Mouse (Mus musculus): Measurements from ENCODE around the gene Tenm3.

The Tenm3 gene

DNA sequence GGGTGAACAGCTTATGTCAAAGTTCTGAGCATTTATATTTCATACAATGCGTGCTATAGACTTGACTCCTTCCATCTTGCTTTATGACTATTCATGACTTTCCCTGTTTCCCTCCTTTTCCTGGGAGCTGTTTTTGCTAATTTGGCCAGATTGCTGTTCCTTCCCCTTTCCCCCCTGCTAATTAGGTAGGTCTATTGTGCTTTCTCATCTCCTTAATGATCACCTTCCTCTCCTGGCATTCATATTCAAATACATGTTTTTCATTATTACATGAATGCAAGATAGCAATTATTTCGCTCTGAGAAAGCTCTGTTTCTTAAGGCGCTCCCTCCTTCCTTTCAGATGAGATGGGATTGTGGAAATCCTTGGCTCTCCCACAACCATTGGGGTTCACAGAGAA, 178.6 kb downstream of the Tenm3 start:
- DNase-seq (ENCODE audit: low spot score in 2 of 2), result no peak

DNA sequence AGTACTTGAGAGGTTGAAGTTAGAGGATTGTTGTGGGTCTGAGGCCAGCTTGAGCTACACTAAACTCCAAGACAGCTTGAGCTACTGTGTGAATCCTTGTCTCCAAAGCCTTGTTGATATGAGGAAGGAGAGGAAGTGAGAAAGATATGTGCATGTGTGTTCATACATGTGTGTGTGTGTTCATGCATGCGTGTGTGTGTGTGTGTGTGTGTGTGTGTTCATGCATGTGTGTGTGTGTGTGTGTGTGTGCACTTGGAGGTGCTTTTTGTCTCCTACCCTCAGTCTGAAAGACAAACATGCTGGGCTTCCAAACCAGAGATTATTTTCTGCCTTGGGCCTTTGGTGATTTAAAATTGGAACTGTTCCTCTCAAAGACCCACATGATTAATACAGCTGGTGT, 184.5 kb downstream of the Tenm3 start:
- no peak for DNase-seq (ENCODE audit: low spot score in 2 of 2)

DNA sequence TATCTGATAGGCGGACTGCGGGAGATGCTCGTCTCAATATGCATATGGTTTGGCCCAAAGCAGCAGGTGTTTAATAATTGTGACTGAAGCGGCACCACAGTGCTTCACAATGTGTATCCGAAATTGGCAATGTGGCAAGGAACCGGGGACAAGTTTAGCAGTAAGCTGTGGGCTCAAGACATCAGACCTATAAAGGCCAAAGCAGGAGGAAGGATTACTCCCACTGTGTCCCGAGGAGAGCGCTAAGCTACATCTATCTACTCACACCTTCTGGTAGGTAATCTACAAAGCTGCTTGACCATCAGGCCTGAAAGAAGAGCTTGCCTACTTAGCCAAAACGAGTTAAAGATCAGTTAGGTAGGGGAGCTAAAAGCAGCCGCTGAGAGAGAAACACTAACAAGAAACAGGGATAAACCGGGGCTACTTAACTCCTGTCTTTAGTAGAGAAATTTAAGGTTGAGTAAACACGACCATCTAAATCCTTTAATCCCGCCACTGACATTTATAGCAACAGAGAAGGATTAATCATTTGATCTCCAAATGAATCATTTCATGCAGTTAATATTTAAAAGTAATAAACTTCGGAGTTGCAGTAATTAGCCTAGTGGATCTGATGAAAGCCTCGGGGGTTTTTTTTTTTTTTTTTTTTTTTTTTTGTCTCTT, 188.2 kb downstream of the Tenm3 start:
- no peak for DNase-seq (ENCODE audit: low spot score in 2 of 2)

DNA sequence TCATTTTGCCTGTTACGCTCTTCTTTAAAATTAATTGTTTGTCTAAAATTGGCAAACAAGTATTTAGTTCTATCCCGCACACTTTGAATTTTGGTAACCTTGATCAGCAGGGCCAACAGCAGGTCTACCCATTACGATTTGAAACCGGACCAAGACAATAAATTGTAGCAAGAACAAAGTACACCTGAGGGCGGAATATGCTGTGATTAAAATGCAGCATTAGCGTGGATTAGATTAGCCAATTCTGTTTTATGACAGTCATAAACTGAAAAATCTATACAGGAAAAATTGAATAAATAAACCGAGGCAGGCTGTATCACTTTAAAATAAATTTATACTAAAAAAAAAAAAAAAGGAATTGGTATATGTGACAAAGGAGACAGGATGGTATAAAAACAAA, 193.9 kb downstream of the Tenm3 start:
- DNase-seq (ENCODE audit: low spot score in 2 of 2), result no peak

DNA sequence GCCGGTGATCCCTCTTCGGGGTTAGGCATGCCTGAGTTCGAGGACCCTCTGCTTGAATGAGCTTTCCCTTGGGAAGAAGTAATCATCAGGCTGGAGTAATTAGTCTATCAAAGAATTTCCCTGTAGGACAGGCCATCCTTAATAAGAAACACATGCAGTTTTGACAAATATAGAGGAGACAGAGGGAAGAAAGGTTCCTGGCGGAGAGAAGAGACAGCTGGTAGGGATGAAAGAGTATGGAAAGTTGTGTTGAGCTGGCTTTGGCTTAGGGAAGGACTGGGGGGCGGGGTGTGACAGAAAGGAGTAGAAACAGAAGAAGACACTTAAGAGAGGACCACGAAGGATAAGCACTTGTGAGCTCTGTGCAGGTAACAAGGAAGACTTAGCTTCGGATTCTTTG, 194.3 kb downstream of the Tenm3 start:
- DNase-seq (ENCODE audit: low spot score in 2 of 2), result no peak

DNA sequence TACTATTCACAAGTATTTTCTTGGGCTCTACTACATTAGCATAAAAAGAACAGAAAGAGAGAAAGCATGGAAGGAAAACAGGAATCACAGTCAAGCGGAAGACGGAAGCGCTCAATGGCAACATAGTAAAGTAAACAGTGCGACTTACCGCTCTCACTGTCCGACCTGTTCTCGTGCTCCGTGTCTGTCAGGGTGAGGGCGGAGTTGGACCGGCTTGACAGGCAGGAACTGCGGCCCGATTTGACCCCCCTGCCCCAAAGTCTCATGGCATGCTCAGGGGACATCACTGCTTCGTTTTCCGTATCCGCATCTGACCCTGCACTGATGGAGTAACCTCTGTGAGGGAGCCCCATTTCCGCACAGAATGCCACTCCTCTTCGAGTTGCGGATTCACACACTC, 197.6 kb downstream of the Tenm3 start:
- DNase-seq (ENCODE audit: low spot score in 2 of 2), result peak in 1 of 2 experiments; percentile 4

DNA sequence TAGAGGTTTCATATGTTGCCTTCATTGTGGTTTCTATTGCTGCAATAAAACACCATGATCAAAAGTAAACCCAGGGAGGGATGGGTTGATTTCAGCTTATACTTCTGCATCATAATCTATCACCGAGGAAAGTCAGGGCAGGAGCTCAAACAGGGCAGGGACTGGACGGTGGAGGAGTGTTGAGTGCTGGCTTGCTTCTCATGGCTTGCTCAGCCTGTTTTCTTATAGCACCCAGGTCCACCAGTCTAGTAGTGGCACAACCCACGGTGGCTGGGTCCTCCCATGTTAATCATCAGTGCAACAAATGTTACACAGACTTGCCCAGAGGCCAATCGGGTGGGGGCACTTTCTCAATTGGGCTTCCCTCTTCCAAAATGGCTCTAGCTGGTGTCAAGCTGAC, 205.6 kb downstream of the Tenm3 start:
- DNase-seq (ENCODE audit: low spot score in 2 of 2), result no peak

DNA sequence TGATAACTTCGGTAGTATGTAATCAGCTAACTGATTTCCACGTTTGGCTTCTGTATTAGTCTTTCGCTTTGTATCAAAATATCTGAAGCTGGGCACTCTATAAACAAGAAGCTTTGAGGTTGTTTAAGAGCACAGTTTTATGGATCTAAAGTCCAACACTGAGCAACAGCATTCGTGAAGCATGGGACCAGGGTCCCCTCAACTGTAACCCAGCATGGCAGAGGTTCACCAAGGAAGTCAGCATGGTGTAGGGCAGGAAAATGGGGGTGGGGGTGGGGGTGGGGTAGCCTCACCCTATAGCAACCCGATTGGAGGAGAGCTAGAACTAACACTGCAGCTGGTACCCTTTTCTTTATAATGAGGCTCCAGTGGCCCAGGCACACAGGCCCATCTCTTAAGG, 206.8 kb downstream of the Tenm3 start:
- DNase-seq (ENCODE audit: low spot score in 2 of 2), result no peak

DNA sequence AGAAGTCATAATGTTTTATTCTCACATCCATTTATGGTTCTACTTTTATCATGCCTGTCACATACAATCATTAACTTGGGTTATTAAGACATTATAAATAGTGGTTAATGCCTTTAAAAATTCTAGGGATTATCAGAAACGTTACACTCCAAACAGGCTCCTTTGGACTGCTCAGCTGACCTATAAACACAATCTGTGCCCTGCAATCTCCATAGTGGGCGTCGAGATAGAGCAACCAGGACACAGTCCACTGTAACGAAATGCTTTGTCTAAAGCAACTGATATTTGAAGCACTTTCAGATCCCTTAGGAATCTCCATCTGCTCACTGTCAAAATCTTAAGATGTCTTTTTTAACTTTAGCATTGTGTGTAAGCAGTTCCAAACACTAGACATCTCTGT, 207.9 kb downstream of the Tenm3 start:
- DNase-seq (ENCODE audit: low spot score in 2 of 2), result no peak

DNA sequence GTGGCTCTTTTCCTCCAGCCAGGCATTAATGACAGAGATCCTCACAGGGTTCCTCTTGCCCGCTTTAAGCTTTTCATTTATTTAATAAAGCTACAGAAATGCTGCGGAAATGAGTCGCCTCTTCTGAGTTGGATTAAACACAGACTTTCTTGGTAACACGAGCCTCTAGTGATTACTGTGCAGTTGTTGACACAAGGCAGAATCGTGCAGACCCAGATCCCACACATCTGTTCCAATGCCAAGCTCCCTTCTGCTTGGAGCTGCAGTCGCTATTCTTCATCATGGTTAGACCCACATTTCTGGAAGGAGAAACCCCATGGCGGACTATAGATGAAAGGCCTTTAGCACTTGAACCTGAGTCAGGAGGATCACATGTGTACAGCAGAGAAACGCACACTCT, 210.3 kb downstream of the Tenm3 start:
- no peak for DNase-seq (ENCODE audit: low spot score in 2 of 2)

DNA sequence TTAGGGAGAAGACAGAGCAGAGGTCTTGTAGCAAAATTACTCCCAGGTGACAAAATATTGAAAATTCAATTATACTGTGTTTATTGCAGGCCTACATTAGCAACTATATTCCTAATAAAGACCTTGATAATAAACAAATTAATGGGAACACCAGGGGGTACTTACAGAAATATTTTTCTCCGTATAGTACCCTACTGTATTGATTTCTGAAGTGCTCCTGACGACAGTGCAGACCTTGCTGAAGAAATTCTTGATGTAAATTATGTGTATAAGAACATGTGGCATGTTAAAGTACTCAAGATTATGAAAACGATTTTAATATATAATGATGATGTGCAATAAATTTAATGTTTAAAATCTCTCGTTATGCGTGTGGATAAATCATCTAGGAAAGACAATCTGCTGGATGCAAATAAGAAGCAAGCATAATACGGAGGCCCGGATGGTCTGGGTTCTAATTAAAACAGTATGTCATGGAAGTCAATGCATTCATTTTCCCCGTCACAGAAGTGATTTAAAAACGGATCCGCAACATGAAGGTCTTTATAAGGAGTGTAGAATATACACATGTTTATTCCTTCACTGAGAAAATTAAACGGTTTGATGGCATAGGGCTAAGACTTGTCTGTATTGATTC, 221.1 kb downstream of the Tenm3 start:
- no peak for DNase-seq (ENCODE audit: low spot score in 2 of 2)

DNA sequence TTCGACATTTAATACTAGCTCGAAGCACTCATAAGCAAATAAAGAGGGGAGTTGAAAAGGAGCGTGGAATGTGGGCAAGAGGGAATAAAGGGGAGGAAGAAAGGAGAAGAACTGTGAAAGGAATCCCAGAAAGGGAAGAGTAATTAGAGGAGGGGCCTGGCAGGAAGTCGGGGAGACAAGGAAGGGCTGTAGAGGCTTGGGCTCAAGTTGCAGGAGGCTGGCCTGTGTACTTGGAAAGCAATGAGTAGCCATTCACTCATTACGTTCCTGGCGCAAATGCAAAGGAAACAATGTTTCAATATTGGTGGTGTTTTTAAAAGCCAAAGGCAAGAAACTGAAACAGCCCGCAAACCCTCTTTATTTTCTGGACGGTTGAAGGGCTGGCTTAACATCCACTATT, 228.7 kb downstream of the Tenm3 start:
- DNase-seq (ENCODE audit: low spot score in 2 of 2), result no peak

DNA sequence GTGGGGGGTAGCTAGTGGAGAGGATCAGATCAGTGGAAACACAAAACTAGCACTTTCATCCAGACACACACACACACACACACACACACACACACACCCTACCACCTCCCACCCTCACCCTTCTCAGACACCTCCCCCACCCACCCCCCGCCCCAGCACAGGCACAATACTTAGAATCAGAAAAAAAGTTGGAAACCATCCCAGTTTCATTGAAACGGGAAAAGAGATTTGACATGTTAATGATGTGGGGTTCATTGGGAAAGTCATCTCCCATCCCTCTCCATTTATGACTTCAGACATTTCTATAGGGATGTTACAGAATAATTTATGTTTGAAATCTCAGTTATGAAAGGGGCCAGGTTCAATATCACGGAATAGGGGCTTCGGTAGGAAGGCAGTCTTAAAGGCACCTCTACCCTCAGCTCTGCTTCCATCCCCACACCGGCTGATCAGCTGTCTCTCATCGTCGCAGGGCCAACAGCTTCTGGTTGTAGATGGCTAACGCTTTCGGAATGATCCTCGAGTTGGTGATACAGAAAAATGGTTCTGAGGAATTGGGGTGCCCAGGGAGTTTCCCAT, 231.7 kb downstream of the Tenm3 start:
- no peak for DNase-seq (ENCODE audit: low spot score in 2 of 2)

DNA sequence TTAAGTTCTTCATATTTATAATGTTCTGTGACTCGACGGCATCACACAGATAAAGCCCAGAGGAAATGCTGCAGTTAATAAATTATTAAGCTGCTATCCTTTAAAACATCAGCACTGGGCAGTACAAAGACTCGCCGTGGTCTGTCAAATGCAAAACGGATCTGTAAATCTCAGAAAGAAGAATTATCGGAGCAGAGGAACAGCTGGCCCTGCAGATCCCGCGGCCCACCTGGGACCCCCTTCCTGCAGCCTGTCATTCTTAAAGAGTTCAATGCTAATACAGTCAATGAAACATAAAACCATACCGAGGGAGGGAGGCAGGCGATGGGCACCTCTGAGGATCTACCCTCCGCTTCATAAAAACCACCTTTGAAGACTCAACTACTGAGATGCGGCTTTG, 232.6 kb downstream of the Tenm3 start:
- DNase-seq (ENCODE audit: low spot score in 2 of 2), result no peak

DNA sequence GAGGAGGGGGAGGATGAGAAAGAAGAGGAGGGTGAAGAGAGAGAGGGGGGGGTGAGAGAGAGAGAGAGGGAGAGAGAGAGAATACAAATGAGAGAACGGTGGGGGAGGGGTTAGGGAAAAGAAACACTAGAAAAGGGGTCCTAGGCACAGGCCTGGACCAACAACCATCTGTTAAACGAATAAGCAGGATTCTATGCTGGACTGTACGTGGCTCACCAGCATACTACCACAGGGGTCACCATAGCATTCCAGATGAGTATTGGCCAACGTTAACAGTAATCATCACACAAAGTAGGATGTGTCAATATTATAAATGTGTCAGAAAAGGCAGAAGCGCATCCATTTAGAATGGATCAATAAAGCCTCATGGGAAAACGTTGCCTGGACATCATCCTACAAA, 233.4 kb downstream of the Tenm3 start:
- DNase-seq (ENCODE audit: low spot score in 2 of 2), result no peak

DNA sequence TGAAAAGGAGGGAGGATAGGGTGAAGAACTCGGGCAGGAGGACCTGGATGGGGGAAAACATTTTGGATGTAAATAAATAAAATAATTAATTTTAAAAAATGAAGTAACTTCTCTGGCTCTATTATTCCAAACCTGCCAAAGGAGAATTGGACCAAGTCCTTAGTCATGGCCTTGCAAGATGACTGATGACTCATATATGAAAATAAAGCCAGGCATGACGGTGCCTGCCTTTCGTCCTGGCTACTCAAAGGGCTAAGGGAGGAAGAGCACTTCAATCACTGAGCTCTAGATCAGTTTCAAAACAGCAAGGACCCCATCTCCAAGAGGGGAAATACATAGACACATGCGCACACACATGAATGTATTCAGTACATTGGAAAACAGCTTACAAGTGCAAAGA, 234.1 kb downstream of the Tenm3 start:
- peak in 1 of 2 experiments; percentile 19 for DNase-seq (ENCODE audit: low spot score in 2 of 2)

DNA sequence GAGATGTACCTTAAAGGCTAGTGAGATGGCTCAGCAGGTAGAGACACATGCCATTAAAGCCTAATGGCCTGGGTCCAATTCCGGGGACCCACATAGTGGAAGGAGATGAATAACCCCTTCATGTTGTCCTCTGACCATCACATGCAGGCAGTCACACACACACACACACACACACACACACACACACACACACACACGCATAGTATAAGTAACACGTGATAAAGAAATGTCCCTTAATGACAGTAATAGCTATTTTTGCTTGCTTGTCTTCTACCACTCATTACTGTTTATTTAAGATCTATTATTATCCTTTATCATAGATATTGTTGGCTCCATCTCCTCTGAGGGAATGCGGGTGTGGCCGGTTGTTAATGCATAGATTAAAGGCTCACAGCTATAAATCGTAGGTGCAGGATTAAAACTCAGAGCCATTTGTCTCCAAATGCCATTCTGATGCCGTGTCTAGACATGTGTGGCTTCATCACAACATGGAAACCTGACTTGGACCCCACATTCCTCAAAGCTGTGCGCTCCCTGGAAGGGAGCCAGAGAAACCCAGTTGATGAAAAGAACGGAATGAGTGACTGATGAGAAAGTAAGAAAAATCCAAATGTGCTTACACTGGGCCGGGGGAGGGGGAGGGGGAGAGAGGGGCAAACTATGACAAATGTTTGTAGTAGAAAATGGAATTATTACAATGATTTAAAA, 239.4 kb downstream of the Tenm3 start:
- DNase-seq (ENCODE audit: low spot score in 2 of 2), result no peak

DNA sequence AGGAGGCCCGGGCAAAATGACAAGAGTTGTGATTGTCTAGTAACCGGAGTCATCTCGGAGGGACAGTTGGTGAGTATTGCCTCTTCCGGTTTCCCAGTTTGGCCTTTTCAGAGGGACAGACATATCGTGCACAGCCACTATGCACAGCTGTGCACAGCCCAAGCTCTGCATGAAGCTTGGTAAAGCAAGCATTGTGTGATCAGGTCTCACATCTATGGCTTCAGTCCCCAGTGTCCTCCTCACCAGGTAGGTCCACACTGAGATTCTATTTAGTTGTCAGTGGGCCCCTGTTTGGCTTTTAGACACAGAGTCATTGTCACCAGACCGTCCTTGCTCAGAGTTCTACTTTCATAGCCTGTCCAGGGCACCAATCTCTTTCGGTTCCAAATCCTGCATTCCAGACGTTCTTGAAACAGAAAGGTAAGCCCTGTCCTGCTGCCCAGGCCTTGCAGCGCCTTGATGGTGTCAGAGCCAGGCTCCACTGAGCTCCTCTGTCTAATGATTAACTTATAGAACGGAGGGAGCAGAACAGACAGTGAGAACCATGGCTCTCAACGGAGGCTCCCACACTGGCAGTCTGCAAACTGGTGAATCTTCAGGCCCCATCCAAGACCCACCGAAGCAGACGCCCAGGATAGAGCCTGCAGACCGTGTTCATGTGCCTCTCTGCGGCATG, 240.4 kb downstream of the Tenm3 start:
- DNase-seq (ENCODE audit: low spot score in 2 of 2), result no peak

DNA sequence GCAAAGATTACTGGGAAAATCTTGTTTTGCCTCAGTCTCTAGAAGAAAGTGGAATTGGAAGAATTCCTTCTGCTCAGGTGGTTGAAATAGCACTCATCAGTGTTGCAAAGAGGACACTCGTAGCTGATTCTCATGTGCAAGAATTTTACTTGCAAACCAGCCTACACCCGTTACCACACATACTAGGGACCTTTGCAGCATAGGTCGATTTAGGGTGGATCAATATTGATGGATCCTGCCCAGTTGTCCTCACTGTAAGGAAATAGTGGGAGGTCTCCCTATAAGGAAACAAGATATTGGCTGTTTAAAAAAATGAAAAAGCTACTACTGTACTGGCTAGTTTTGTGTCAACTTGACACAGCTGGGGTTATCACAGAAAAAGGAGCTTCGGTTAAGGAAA, 242.1 kb downstream of the Tenm3 start:
- no peak for DNase-seq (ENCODE audit: low spot score in 2 of 2)

DNA sequence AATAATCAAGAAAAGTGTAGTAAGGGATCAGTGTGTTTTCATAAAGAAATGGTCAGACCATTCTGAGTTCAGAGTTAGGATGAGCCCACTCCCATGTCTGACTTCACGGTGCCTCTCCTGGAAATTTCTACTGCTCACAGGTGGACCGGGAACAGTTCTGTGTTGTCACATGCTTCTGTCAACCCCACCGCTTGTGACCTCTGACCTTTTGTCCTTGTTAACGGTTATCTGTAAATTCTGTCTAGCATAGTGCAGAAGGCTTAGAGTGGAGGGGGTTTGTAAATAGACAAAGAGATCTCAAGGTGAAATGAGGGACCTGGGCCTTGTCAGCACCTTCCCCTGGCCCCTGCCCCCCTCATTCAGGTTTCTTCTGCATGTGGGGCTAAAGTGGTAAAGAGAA, 244.7 kb downstream of the Tenm3 start:
- DNase-seq (ENCODE audit: low spot score in 2 of 2), result no peak

DNA sequence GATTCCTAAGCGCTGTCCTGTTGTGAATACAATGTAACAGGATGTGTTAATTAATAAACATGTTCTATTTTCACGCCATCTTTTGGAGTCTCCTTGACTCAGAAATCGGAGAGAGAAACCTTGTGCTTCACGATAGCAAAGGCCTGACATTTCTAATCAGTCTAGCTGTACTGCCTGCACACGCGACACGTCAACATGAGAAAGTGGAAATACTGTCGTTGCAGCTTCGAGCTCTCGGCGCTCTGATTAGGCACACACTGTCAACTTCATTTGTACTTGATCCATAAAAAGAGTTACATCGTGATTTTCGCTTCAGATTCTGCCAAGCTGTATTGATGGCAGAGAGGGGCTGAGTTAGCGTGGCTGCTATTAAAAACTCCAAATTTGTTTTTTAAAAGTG, 247.4 kb downstream of the Tenm3 start:
- DNase-seq (ENCODE audit: low spot score in 2 of 2), result no peak

DNA sequence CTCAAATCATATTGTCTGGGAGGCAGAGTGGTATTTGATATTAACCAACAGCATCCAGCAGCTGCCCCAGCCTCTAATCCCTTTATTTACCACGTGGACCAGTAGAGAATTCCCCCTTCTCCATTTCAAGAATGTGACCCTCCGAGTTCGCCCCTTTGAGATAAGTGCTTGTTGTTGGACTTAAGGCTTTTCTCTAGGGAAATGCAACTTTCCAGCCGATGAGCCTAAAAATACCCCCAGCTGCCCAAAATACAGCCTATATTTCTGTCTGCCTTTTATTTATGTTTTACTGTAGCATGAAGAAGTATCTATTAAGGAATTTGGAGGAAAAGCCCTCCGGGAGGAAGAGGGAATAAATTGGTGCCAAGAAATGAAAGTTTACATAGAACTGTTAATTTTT, 251.9 kb downstream of the Tenm3 start:
- no peak for DNase-seq (ENCODE audit: low spot score in 2 of 2)
